Mouse (Mus musculus): Measurements from ENCODE around the gene Megf8.

The Megf8 gene

GRCm38 (mm10) chr7:25279076-25279860, 37.7 kb upstream of the Megf8 start:
- no peak for DNase-seq (ENCODE audit: low read depth)

GRCm38 (mm10) chr7:25279861-25280791, 36.8 kb upstream of the Megf8 start:
- no peak for DNase-seq (ENCODE audit: low read depth)

- no peak for DNase-seq (ENCODE audit: low read depth)
These were observed 35.7 kb upstream of the Megf8 start for GRCm38 (mm10) chr7:25281166-25281733.

- peak; percentile 94 for DNase-seq (ENCODE audit: low read depth)
These were observed 35.0 kb upstream of the Megf8 start for GRCm38 (mm10) chr7:25281734-25282601.

- DNase-seq (ENCODE audit: low read depth), result no peak
These were observed 34.2 kb upstream of the Megf8 start for GRCm38 (mm10) chr7:25282731-25283211.

GRCm38 (mm10) chr7:25283637-25284036, 33.3 kb upstream of the Megf8 start:
- DNase-seq (ENCODE audit: low read depth), result no peak

- no peak for DNase-seq (ENCODE audit: low read depth)
These were observed 32.8 kb upstream of the Megf8 start for GRCm38 (mm10) chr7:25284171-25284570.

GRCm38 (mm10) chr7:25284766-25285165, 32.2 kb upstream of the Megf8 start:
- DNase-seq (ENCODE audit: low read depth), result no peak

- DNase-seq (ENCODE audit: low read depth), result no peak
These were observed 31.3 kb upstream of the Megf8 start for GRCm38 (mm10) chr7:25285511-25286238.

- DNase-seq (ENCODE audit: low read depth), result no peak
These were observed 30.0 kb upstream of the Megf8 start for GRCm38 (mm10) chr7:25286989-25287388.

- DNase-seq (ENCODE audit: low read depth), result no peak
These were observed 29.0 kb upstream of the Megf8 start for GRCm38 (mm10) chr7:25288011-25288410.

- DNase-seq (ENCODE audit: low read depth), result no peak
These were observed 28.2 kb upstream of the Megf8 start for GRCm38 (mm10) chr7:25288721-25289120.

- DNase-seq (ENCODE audit: low read depth), result no peak
These were observed 27.0 kb upstream of the Megf8 start for GRCm38 (mm10) chr7:25289925-25290324.

GRCm38 (mm10) chr7:25290463-25290862, 26.5 kb upstream of the Megf8 start:
- no peak for DNase-seq (ENCODE audit: low read depth)

GRCm38 (mm10) chr7:25290911-25291310, 26.1 kb upstream of the Megf8 start:
- no peak for DNase-seq (ENCODE audit: low read depth)

- no peak for DNase-seq (ENCODE audit: low read depth)
These were observed 24.9 kb upstream of the Megf8 start for GRCm38 (mm10) chr7:25292107-25292506.

GRCm38 (mm10) chr7:25293191-25293739, 23.7 kb upstream of the Megf8 start:
- DNase-seq (ENCODE audit: low read depth), result no peak

GRCm38 (mm10) chr7:25294495-25294894, 22.5 kb upstream of the Megf8 start:
- no peak for DNase-seq (ENCODE audit: low read depth)

GRCm38 (mm10) chr7:25294960-25295722, 21.8 kb upstream of the Megf8 start:
- no peak for DNase-seq (ENCODE audit: low read depth)

Measured in c-Kit-positive CD71-positive TER-119-negative erythroid progenitor cells, embryonic 14.5 days (primary cell).